Mouse (Mus musculus): ENCODE results near the gene Neurod1.

The Neurod1 gene

DNA sequence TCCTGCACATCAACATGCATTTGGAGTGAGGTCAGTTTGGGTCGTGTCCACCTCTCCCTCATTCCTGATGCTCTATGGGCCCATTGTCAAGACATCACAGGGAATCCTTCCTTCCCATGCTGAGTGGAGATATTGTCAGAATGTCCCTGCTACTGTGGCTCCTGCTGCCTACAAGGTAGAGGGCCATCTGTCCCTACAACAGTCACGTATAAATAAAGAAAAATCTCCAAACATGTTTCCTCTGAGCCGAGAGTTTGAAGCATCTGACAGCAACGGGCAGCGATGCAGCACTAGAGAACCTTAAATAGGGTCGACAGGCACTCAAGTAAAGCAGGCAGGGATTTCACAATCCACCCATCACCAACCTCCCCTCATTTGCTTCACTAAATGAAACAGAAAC lies 13.6 kb downstream of the Neurod1 start:
- DNase-seq, result no peak

DNA sequence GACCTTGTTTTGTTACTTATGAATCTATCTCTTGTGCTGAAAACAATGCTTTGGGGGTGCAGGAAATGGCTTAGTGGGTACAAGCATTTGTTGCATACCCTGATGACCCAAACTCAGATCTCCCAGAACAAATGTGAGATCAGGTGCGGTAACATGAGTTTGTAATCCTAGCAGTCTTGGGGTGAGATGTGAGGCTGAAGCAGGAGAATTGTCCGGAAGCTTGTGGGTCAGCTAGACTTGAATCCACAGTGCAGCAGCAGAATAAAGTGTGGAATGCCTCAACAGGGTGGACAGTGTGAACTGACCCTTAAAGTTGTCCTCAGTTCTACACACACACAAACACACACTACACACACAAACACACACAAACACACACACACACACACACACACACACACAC lies 14.3 kb downstream of the Neurod1 start:
- DNase-seq, result no peak

- DNase-seq, result no peak
These were observed 26.5 kb downstream of the Neurod1 start for GRCm38 (mm10) chr2:79430061-79430460.

GRCm38 (mm10) chr2:79429650-79430049 lies 26.9 kb downstream of the Neurod1 start:
- DNase-seq, result peak; percentile 36

GRCm38 (mm10) chr2:79429108-79429507 lies 27.4 kb downstream of the Neurod1 start:
- no peak for DNase-seq

DNA sequence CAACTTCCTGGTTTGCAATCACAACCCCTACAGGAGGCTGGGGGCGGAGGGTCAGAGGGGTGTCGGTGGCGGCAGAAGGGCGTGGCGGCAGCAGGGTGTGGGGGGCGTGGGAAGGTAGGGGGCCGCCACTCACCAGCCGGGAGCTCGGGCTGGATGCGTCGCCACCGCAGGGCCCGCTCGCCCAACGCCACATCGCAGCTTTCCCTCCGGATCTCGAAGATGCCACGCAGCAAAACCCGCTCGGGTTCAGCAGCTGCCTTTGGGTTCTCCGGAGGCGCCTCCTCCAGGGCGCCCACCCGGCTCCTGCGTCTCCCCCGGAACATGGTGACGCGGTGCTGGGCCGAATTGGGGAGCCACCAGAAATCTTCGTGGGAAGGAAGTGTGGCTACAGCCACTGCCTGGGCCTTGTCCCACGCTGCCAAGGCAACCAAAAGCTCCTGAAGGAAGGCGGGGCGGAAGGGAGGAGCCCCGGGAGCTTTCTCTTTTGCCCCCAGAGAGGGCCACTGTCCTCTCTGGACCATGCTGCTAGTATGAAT lies 27.9 kb downstream of the Neurod1 start:
- DNase-seq, result peak; percentile 21

GRCm38 (mm10) chr2:79428022-79428421 lies 28.5 kb downstream of the Neurod1 start:
- no peak for DNase-seq

DNA sequence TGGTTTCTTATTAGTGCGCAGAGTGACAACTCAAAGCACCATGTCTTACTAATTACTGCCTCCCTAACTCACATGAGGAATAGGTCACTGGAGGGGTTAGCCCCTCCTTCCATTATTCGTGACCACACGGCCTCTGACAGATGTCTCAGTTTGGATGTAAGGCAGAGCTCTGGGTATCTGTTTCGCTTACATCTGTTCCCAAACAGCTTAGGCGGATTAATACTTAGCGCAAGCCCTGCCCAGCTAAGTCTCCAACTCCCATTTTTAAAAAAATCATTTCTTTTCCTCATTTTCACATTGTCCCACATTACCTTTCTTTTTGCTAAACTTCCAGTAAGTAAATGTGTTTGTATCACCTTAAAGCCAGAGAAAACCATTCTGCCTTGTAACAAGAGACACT lies 34.9 kb downstream of the Neurod1 start:
- no peak for DNase-seq

DNA sequence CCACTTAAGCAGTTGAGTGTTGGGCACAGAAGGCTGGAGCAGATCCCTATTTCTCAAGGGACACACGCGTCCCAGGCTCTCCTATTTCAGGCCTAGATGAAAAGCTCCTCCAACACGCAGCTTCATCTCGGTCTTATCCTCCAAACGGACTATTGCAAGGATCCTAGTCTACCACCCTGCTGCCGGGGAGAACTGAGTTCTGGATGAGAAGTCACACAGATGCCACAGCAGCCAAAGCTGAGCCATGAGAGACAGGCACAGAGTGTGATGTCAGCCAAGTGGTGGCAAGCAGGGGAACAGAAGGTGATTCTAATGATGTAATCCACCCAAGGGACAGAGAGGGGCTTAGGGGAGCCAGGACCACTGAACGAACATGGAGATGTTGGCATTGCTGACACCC lies 42.0 kb downstream of the Neurod1 start:
- no peak for DNase-seq

DNA sequence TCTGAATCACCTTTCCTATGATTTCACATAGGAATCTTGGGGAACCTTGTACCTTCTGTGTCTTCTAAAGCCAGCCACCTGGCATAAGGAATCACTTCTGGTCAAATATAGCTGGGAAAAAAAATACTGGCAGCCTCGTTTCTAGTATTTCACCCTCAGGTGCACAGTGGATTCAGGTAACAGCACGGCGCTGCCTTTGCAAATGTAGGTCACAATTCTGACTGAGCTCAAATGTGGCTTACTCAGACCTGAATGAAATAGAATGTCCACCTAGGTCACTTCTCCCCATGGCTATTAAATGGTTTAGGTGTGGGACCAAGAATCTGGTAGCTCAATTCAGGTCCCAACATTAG lies 45.7 kb downstream of the Neurod1 start:
- DNase-seq, result no peak

DNA sequence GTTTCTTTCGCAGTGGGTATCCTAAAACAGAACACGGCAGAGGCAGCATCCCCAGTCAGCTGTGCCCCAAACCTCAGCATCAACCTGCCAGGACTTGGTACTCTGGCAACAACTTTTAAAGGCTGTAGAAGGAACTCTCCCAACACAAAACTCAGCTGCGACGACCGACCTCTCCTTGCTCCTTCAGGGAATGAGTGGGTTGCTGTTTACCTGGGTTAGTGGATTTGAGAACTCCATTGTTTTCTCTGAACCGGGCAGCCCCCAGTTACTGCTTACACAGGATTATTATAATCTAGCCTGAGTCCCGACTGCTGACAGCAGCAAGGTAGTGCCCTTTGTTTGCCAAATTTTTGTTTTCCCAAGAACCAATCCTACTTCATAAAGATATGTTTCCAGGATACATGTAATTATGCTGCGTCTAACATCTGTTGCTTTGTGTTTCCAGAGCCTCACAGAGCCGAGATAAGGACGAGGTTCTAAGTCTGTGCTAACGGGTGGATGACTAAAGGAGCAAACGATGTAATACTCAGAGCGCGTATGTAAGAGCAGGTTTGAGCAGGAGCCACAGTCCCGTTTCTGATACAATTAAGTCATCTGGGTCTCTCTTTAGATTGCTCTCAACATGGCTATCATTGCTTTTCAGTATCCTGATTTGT lies 46.2 kb downstream of the Neurod1 start:
- DNase-seq, result no peak

DNA sequence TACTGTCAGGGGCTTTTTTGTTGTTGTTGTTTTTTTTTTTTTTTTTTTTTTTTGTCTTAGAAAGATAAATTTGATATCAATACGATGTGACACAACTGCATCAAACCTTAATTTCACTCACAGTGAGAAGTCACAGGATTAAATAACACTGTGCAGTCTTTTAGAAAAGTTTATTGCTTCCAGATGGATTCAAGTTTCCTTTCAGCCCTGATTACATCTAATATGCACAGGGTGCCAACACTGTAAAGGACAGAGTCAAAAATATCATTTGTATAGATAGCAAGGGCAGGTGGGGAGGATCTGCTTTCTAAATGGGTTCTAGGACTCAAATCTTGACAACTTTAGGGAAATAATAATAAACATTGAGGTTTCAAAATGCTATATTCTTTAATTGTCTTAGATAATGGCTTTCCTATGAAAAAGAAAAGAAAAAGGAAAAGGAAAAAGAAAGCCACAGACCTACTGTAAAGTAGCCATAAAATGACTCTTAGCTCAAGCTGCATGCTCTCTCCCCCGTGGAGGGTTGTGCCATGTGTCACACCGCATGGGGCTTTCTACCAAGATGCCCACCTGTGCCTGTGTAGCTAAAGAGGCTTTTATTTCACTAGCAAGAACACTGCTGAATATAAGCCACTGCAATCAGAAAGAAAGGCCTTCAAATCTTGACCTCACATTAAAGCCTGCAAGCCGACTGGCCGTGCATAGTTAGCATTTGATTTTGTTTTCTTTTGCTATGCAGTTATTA lies 50.7 kb downstream of the Neurod1 start:
- no peak for DNase-seq
